Mouse (Mus musculus) thymus, postnatal 0 days (tissue): ENCODE results near the gene 4930432K21Rik. TPM values are rescaled to one million over a fixed set of nuclear protein-coding genes. Genes with fewer than 3 reads are reported as not detected.

Experiments used
- DNase-seq: peaks from one replicate; pipeline ENCODE4 v3.0.0-alpha.2; 2015; ENCODE audit warnings: low spot score
- microRNA counts: library from miRNA; unstranded; fragments of <30 nt; microRNA quantifications from one replicate; lab custom pipeline; 2015
- microRNA-seq: library from miRNA; unstranded; fragments of <30 nt; microRNA quantifications from one replicate; pipeline ENCODE4, GENCODE M21; 2016; ENCODE audit warnings: borderline number of aligned reads
- polyA plus RNA-seq: library from polyadenylated mRNA; unstranded; fragments of >200 nt; fragmentation: Nextera tagmentation; extraction: Ambion mirVana; gene quantifications from 2 replicates; pipeline ENCODE4 v1.2.1, GENCODE M21; 2015

4930432K21Rik gene
- polyA plus RNA-seq, 1 experiment from 2014 or later, result 1.3 TPM

DNA sequence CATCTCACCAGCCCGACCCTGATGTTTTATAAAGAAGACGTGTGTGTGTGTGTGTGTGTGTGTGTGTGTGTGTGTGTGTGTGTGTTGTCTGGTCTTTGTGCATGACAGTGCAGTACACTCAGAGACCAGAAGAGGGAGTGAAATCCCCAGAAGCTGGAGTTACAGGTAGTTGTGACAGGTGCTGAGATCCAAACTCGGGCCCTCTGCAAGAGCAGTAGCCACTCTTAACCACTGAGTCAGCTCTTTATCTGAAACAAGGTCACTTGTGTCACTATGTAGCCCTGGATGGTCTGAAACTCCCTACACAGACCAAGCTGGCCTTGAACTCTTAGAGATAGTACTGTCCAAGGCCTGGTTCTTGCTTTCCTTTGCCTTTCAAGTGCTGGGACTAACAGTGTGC lies 58.8 kb downstream of the 4930432K21Rik start:
- no peak for DNase-seq

GRCm38 (mm10) chr8:84207811-84208210 lies 60.0 kb downstream of the 4930432K21Rik start:
- DNase-seq, result peak; percentile 71

- peak; percentile 73 for DNase-seq
Measured at GRCm38 (mm10) chr8:84208381-84209380, 60.9 kb downstream of the 4930432K21Rik start.

DNA sequence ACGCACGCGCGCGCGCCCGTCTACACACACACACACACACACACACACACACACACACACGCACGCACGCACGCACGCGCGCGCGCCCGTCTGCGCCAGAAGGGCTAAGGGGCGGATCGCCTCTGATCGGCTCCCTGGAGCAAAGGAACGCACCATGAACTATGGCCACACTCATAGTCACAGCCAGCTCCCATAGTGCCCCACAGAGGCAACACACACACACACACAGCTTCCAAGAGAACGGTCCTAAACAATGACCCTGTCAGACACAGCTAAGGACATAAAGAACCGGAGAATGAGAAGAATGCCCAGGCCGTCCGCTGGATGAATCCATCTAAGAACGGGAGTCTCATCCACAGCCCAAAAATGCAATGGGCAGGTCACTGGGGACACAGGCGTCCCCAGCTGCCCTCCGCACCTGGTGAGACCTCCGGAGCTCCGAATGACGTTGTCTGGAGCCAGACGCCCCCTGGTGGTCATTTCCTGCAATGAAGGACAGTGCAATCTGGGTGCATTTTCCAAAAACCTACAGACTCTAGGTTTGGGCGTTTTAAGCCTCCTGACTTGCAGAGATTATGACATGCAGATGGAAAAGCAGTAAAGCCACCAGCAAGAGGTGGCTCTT lies 62.5 kb downstream of the 4930432K21Rik start:
- peak; percentile 88 for DNase-seq

- DNase-seq, result no peak
Measured at GRCm38 (mm10) chr8:84211202-84211601, 63.4 kb downstream of the 4930432K21Rik start.

DNA sequence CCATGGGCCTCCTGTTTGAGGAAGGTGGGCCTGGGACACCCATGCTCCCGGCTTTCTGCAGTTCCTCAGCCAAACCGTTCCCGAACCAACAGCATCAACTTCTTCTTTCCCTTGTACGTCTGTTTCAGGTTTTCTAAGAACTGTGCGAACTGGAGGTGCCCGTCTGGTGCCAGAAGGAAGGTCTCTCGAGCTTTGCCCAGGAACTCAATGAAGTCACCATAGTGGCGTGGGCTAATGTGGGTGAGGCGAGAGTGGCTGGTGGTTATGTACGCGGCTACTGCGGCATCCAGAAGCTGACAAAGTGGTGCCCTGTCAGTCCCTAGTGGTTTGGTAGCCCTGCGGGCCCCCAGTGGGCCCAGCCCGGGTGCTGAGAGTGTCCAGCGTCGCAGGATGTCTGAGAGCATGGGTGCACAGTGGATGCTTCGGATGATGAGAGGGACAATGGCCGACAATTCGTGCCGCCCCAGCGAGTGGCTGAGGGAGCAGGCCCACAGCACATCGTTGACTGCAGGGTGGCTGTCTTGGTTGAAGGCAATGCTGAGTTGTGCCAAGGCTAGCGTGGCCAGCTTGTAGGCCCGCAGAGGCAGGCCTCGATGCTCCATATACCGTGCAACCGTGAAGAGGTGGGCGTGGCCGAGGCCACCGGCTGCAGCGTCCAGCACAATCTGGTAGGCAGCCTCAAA lies 64.2 kb downstream of the 4930432K21Rik start:
- DNase-seq, result no peak

DNA sequence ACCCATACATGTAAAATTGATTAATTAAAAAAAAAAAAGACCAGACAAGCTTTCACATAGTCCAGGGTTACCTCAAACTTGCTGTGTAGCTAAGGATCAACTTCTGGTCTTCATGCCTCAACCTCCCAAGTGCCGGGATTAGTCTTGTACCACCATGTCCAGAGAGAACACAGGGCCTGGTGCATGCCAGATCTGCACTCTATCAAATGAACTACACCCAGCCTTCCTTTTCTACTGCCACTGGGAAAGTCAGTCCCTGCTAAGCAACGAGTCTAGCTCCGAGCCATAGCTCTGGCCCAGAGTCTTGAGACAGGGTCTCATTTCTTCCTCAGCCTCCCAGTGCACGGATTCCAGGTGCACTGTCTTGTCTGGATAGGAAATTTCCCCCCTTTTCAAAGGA lies 65.5 kb downstream of the 4930432K21Rik start:
- DNase-seq, result no peak

DNA sequence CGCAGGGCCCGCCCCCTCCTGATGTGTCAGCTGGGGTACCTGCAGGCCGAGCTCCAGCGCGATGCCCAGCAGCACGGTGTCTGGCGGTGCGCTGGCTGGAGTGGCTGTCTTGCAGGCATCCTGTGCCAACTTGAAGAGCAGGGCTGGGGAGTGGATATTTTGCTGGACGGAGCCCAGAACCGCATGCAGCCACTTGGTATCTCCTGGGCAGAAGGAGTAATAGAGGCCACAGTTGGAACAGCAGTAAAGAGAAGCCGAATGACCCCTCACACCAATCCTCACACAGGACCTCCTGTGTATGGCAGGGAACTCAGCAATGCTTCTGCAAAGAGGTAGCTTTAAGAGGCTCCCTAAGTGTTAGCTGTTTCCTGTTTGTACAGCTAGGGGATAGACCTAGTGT lies 69.4 kb downstream of the 4930432K21Rik start:
- DNase-seq, result no peak

GRCm38 (mm10) chr8:84218143-84218542 lies 70.3 kb downstream of the 4930432K21Rik start:
- no peak for DNase-seq

DNA sequence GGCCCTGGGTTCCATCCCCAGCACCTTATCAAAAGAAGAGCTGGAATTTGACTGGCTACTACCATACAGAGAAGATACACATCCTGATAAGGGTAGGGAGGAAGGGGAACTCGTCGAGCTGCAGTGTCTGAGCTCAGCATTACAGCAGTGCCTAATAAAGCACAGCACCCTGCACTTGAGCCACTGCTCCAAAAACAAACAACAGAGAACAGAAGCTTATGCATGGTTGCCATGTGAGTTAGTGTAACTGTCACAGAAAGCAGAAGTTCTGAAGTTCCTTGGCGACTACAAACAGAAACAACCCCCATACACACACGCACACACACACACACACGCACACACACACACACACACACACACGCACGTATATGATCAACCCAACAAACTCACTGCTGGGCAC lies 72.3 kb downstream of the 4930432K21Rik start:
- DNase-seq, result no peak

MicroRNAs encoded within 50 kb of the gene (microRNA counts, 519-probe panel; counts per million panel counts)
- microRNA mmu-miR-181c (lab: Ali Mortazavi, UCI) (4,229 counts per million, percentile 79 among the panel's probes with 10 or more counts), microRNA mmu-miR-23a (lab: Ali Mortazavi, UCI) (7,386 counts per million, percentile 95 among the panel's probes with 10 or more counts), microRNA mmu-miR-27a (lab: Ali Mortazavi, UCI) (7,776 counts per million, percentile 96 among the panel's probes with 10 or more counts)

Small RNA genes within 50 kb of the gene (microRNA-seq; reads per million reads assigned to microRNA genes)
- gene Gm25110, result not detected
- gene Mir181c, result 9,813 reads per million, percentile 91 among the genes with 10 or more reads in this experiment
- gene Mir181d, result 6,324 reads per million, percentile 89 among the genes with 10 or more reads in this experiment
- gene Mir23a, result 26,645 reads per million, percentile 98 among the genes with 10 or more reads in this experiment
- gene Mir24-2, result not detected
- gene Mir27a, result 1,375 reads per million, percentile 75 among the genes with 10 or more reads in this experiment
- not detected for gene Mir3074-2

Other genes with a start within 250 kb of the 4930432K21Rik start
- gene Adgrl1, start 247.9 kb upstream of the 4930432K21Rik start, polyA plus RNA-seq, result 7.8 and 14.3 TPM in 2 replicates
- 0.10 and 0.18 TPM in 2 replicates for gene Gm10644, start 192.8 kb upstream of the 4930432K21Rik start, polyA plus RNA-seq
- gene Asf1b, start 192.5 kb upstream of the 4930432K21Rik start, polyA plus RNA-seq, result 117 and 135 TPM in 2 replicates
- 64.2 and 65.8 TPM in 2 replicates for gene Prkaca, start 175.0 kb upstream of the 4930432K21Rik start, polyA plus RNA-seq
- 10.7 and 11.5 TPM in 2 replicates for gene Samd1, start 150.4 kb upstream of the 4930432K21Rik start, polyA plus RNA-seq
- 0.86 and 1.1 TPM in 2 replicates for gene 1700067K01Rik, start 146.5 kb upstream of the 4930432K21Rik start, polyA plus RNA-seq
- 0.23 and 0.60 TPM in 2 replicates for gene 2210011C24Rik, start 135.9 kb upstream of the 4930432K21Rik start, polyA plus RNA-seq
- 5.1 and 5.8 TPM in 2 replicates for gene Palm3, start 126.6 kb upstream of the 4930432K21Rik start, polyA plus RNA-seq
- 20.3 and 20.5 TPM in 2 replicates for gene Il27ra, start 105.4 kb upstream of the 4930432K21Rik start, polyA plus RNA-seq
- gene Rln3, start 103.0 kb upstream of the 4930432K21Rik start, polyA plus RNA-seq, result 5.3 and 5.7 TPM in 2 replicates
- 0.90 TPM in 2 replicates for gene Gm10643, start 82.9 kb upstream of the 4930432K21Rik start, polyA plus RNA-seq
- 5.4 and 6.1 TPM in 2 replicates for gene Rfx1, start 81.2 kb upstream of the 4930432K21Rik start, polyA plus RNA-seq
- gene Dcaf15, start 43.3 kb upstream of the 4930432K21Rik start, polyA plus RNA-seq, result 14.7 and 18.1 TPM in 2 replicates
- gene Podnl1, start 22.0 kb upstream of the 4930432K21Rik start, polyA plus RNA-seq, result 2.1 and 2.3 TPM in 2 replicates
- 18.9 and 20.1 TPM in 2 replicates for gene Cc2d1a, start 89 bp upstream of the 4930432K21Rik start, polyA plus RNA-seq
- 5.3 and 6.2 TPM in 2 replicates for gene Nanos3, start 37.2 kb downstream of the 4930432K21Rik start, polyA plus RNA-seq
- 12.7 and 13.2 TPM in 2 replicates for gene Zswim4, start 89.0 kb downstream of the 4930432K21Rik start, polyA plus RNA-seq
- gene D8Ertd738e, start 101.7 kb downstream of the 4930432K21Rik start, polyA plus RNA-seq, result 403 and 424 TPM in 2 replicates
- 80.0 and 85.4 TPM in 2 replicates for gene Mri1, start 109.3 kb downstream of the 4930432K21Rik start, polyA plus RNA-seq
- 19.7 and 24.5 TPM in 2 replicates for gene Ccdc130, start 122.4 kb downstream of the 4930432K21Rik start, polyA plus RNA-seq
- 1.6 and 2.3 TPM in 2 replicates for gene Cacna1a, start 240.4 kb downstream of the 4930432K21Rik start, polyA plus RNA-seq